Comparison of ENCODE assay signal across 10 mouse cellular contexts in genomic region chr2:84837817-84838592, GRCm38 (mm10). TPM values are rescaled to one million over a fixed set of nuclear protein-coding genes. Genes with fewer than 3 reads are reported as not detected.
DNase-seq lines count a peak whose midpoint lies in the region; ATAC-seq and TF ChIP-seq lines count a peak whose summit lies in the region.
"Had no signal": no experiment of that assay in that cellular context is flagged by ENCODE, and none has a peak within 500 bp of the region (broad histone marks: within the 10 kb centered on the region; RNA-seq: fewer than 3 reads in every experiment).

No protein-coding gene starts in this region.

- WGBS in forebrain, embryonic 10.5 days: 32% methylated on average over 9 of the region's 9 CpGs
- 23% methylated on average over 9 of the region's 9 CpGs for WGBS in forebrain, embryonic 16.5 days
- WGBS in lung, embryonic 16.5 days: 25% methylated on average over 9 of the region's 9 CpGs
- 41% methylated on average over 9 of the region's 9 CpGs for WGBS in lung, adult 2 months
- 23% methylated on average over 9 of the region's 9 CpGs for WGBS in bone marrow, adult 2 months
- WGBS in liver, postnatal 0 days (ENCODE audit: insufficient replicate concordance): 28% methylated on average over 9 of the region's 9 CpGs

- no peak for TF ChIP-seq EP300 in liver, postnatal 0 days (IDR thresholded peaks at IDR 0.05; ENCODE audit: low read depth)

- peak overlapping the region; percentile 79; the same call in 1 of the 2 replicates for H3K4me3 ChIP-seq in forebrain, embryonic 10.5 days
- H3K4me3 ChIP-seq in forebrain, embryonic 16.5 days (replicated peaks; ENCODE audit: low read length): no peak overlapping the region
- H3K4me3 ChIP-seq in lung, embryonic 16.5 days (ENCODE audit: low read length): no peak overlapping the region
- H3K4me3 ChIP-seq in lung, adult 2 months (replicated peaks; ENCODE audit: extremely low read depth, low read depth, low read length): no peak overlapping the region
- peak overlapping the region; percentile 19 for H3K4me3 ChIP-seq in bone marrow, adult 2 months (replicated peaks; ENCODE audit: control insufficient read depth, low read depth, low read length)
- 0 out of 2 replicates have a peak overlapping the region, but pooled peaks have one; percentile 89 for H3K4me3 ChIP-seq in liver, postnatal 0 days (ENCODE audit: low read depth, low read length)

- DNase-seq in forebrain, embryonic 10.5 days (ENCODE audit: extremely low spot score, low spot score): no peak
- DNase-seq in lung, adult 2 months: no peak
- no peak for DNase-seq in liver, postnatal 0 days
- no peak for DNase-seq in adrenal gland, adult 18-20 months (ENCODE audit: low spot score in 2 of 2)

- H3K4me1 ChIP-seq in forebrain, embryonic 10.5 days: peaks cover 41% of the 10 kb centered on the region
- peaks cover 16% of the 10 kb centered on the region for H3K4me1 ChIP-seq in forebrain, embryonic 16.5 days (replicated peaks; ENCODE audit: control insufficient read depth, insufficient read depth, low read length)
- peaks cover 24% of the 10 kb centered on the region for H3K4me1 ChIP-seq in lung, embryonic 16.5 days (replicated peaks; ENCODE audit: control insufficient read depth, insufficient read depth, low read length)
- peaks cover 3% of the 10 kb centered on the region; the same call in 1 of the 2 replicates for H3K4me1 ChIP-seq in lung, adult 2 months (ENCODE audit: control insufficient read depth, insufficient read depth, low read length)
- H3K4me1 ChIP-seq in bone marrow, adult 2 months (ENCODE audit: control insufficient read depth, insufficient read depth, low read length): no peaks in the 10 kb centered on the region; the same call in 1 of the 2 replicates
- H3K4me1 ChIP-seq in liver, postnatal 0 days (ENCODE audit: insufficient read depth): peaks cover 29% of the 10 kb centered on the region

- H3K27ac ChIP-seq in forebrain, embryonic 10.5 days: no peak overlapping the region
- H3K27ac ChIP-seq in forebrain, embryonic 16.5 days (ENCODE audit: low read length): no peak overlapping the region
- no peak overlapping the region for H3K27ac ChIP-seq in lung, embryonic 16.5 days (ENCODE audit: low read length)
- no peak overlapping the region for H3K27ac ChIP-seq in bone marrow, adult 2 months (ENCODE audit: control insufficient read depth, insufficient read depth, low read depth, low read length, poor library complexity)
- no peak overlapping the region for H3K27ac ChIP-seq in liver, postnatal 0 days (ENCODE audit: low read depth)
- H3K27ac ChIP-seq: hindbrain, embryonic 15.5 days had no signal

- peaks cover 25% of the 10 kb centered on the region for H3K27me3 ChIP-seq in forebrain, embryonic 10.5 days (ENCODE audit: poor library complexity, severe bottlenecking)
- H3K27me3 ChIP-seq in forebrain, embryonic 16.5 days (replicated peaks; ENCODE audit: control insufficient read depth, insufficient read depth, low read length): peaks cover 24% of the 10 kb centered on the region
- H3K27me3 ChIP-seq in lung, embryonic 16.5 days (ENCODE audit: control insufficient read depth, insufficient read depth, low read depth, low read length): peaks cover 8% of the 10 kb centered on the region; the same call in 1 of the 2 replicates
- no peaks in the 10 kb centered on the region for H3K27me3 ChIP-seq in liver, postnatal 0 days (ENCODE audit: insufficient read depth, low read length)

- ATAC-seq in forebrain, embryonic 16.5 days: no peak
- ATAC-seq in lung, embryonic 16.5 days (ENCODE audit: low read depth): no peak
- no peak for ATAC-seq in liver, postnatal 0 days
- no peak for ATAC-seq in megakaryocyte-erythroid progenitor cell, adult 5-6 weeks (replicated peaks; ENCODE audit: low FRiP score, low TSS enrichment, poor library complexity, severe bottlenecking)

- no peaks in the 10 kb centered on the region for H3K9me3 ChIP-seq in forebrain, embryonic 10.5 days
- H3K9me3 ChIP-seq in forebrain, embryonic 16.5 days (ENCODE audit: control insufficient read depth, low read length): no peaks in the 10 kb centered on the region
- no peaks in the 10 kb centered on the region for H3K9me3 ChIP-seq in lung, embryonic 16.5 days (ENCODE audit: control insufficient read depth, low read length)
- no peaks in the 10 kb centered on the region for H3K9me3 ChIP-seq in liver, postnatal 0 days (ENCODE audit: low read length)
- H3K9me3 ChIP-seq: hindbrain, embryonic 15.5 days had no signal

- no peak overlapping the region for H3K4me2 ChIP-seq in forebrain, embryonic 16.5 days (ENCODE audit: low read length)
- H3K4me2 ChIP-seq in lung, embryonic 16.5 days (ENCODE audit: low read depth, low read length): 0 out of 2 replicates have a peak overlapping the region, but pooled peaks have one; percentile 97
- H3K4me2 ChIP-seq in liver, postnatal 0 days (ENCODE audit: low read depth, low read length): peak overlapping the region; percentile 89

- TF ChIP-seq POLR2A in lung, adult 2 months (IDR thresholded peaks at IDR 0.05; ENCODE audit: borderline replicate concordance, extremely low read depth, low read depth, low read length): no peak
- TF ChIP-seq POLR2A in bone marrow, adult 2 months (IDR thresholded peaks at IDR 0.05; ENCODE audit: borderline replicate concordance, control insufficient read depth, low read depth, low read length): no peak

- TF ChIP-seq CTCF in lung, adult 2 months (IDR thresholded peaks at IDR 0.05; ENCODE audit: insufficient read depth, low read length): no peak
- no peak for TF ChIP-seq CTCF in bone marrow, adult 2 months (IDR thresholded peaks at IDR 0.05; ENCODE audit: control insufficient read depth, insufficient read depth, low read length)
- no peak for TF ChIP-seq CTCF in liver, postnatal 0 days (IDR thresholded peaks at IDR 0.05; ENCODE audit: low read depth)

- H3K36me3 ChIP-seq in forebrain, embryonic 10.5 days (replicated peaks): no peaks in the 10 kb centered on the region
- no peaks in the 10 kb centered on the region for H3K36me3 ChIP-seq in forebrain, embryonic 16.5 days (ENCODE audit: control insufficient read depth, insufficient read depth)
- H3K36me3 ChIP-seq in lung, embryonic 16.5 days (ENCODE audit: control insufficient read depth, insufficient read depth, low read length): no peaks in the 10 kb centered on the region
- 0 out of 2 replicates have a peak, but pooled peaks cover 2% of the 10 kb centered on the region for H3K36me3 ChIP-seq in liver, postnatal 0 days (replicated peaks; ENCODE audit: insufficient read depth, low read length)
- H3K36me3 ChIP-seq: hindbrain, embryonic 15.5 days had no signal

- H3K9ac ChIP-seq in forebrain, embryonic 16.5 days (replicated peaks; ENCODE audit: low read depth, low read length): no peak overlapping the region
- no peak overlapping the region for H3K9ac ChIP-seq in lung, embryonic 16.5 days (ENCODE audit: low read length)
- H3K9ac ChIP-seq in liver, postnatal 0 days (replicated peaks): 0 out of 2 replicates have a peak overlapping the region, but pooled peaks have one; percentile 97
- H3K9ac ChIP-seq: hindbrain, embryonic 15.5 days had no signal

RNA-seq across cellular contexts. Expression of gene Slc43a1, which starts 0.6 kb away (rescaled TPM):
- 28.5 and 29.3 TPM in 2 replicates for polyA plus RNA-seq in forebrain, embryonic 10.5 days (2016; fragmentation: Nextera tagmentation; extraction: Ambion mirVana)
- 2.6 and 3.1 TPM in 2 replicates for polyA plus RNA-seq in forebrain, embryonic 16.5 days (2015; fragmentation: Nextera tagmentation; extraction: Ambion mirVana)
- polyA plus RNA-seq in lung, embryonic 16.5 days (2015; fragmentation: Nextera tagmentation; extraction: Ambion mirVana): 16.5 and 20.4 TPM in 2 replicates
- polyA plus RNA-seq in lung, adult 2 months (2012; rRNA removed): 3.9 and 7.5 TPM in 2 replicates
- polyA plus RNA-seq in bone marrow, adult 2 months (2011; ENCODE audit: insufficient read depth, insufficient read length, low replicate concordance, missing spikeins): 142 and 195 TPM in 2 replicates
- 67.8 and 74.2 TPM in 2 replicates for polyA plus RNA-seq in liver, postnatal 0 days (2015; fragmentation: Nextera tagmentation; extraction: Ambion mirVana)
- total RNA-seq in megakaryocyte-erythroid progenitor cell, adult 5-6 weeks (2014; fragmentation: Nextera tagmentation): 96.3 and 117 TPM in 2 replicates
- 40.1 and 70.3 TPM in 2 replicates for total RNA-seq in megakaryocyte-erythroid progenitor cell, adult 5-6 weeks (2017)
- 1 to 10 TPM; 9.3 to 9.4 TPM for total RNA-seq in adrenal gland, adult 18-20 months (2021)

RNA-seq across cellular contexts. Expression of gene Timm10, which starts 11.2 kb away (rescaled TPM):
- polyA plus RNA-seq in forebrain, embryonic 10.5 days (2016; fragmentation: Nextera tagmentation; extraction: Ambion mirVana): 68.6 and 70.9 TPM in 2 replicates
- polyA plus RNA-seq in forebrain, embryonic 16.5 days (2015; fragmentation: Nextera tagmentation; extraction: Ambion mirVana): 58.0 and 69.5 TPM in 2 replicates
- polyA plus RNA-seq in lung, embryonic 16.5 days (2015; fragmentation: Nextera tagmentation; extraction: Ambion mirVana): 36.9 and 39.3 TPM in 2 replicates
- 20.2 and 25.1 TPM in 2 replicates for polyA plus RNA-seq in lung, adult 2 months (2012; rRNA removed)
- 21.8 and 33.8 TPM in 2 replicates for polyA plus RNA-seq in bone marrow, adult 2 months (2011; ENCODE audit: insufficient read depth, insufficient read length, low replicate concordance, missing spikeins)
- polyA plus RNA-seq in liver, postnatal 0 days (2015; fragmentation: Nextera tagmentation; extraction: Ambion mirVana): 59.8 and 63.9 TPM in 2 replicates
- 91.6 and 94.6 TPM in 2 replicates for total RNA-seq in megakaryocyte-erythroid progenitor cell, adult 5-6 weeks (2014; fragmentation: Nextera tagmentation)
- 48.9 and 88.0 TPM in 2 replicates for total RNA-seq in megakaryocyte-erythroid progenitor cell, adult 5-6 weeks (2017)
- total RNA-seq in adrenal gland, adult 18-20 months (2021): 10 to 100 TPM; 45.8 to 59.0 TPM

RNA-seq across cellular contexts. Expression of gene Smtnl1, which starts 15.6 kb away (rescaled TPM):
- polyA plus RNA-seq in forebrain, embryonic 10.5 days (2016; fragmentation: Nextera tagmentation; extraction: Ambion mirVana): 0.46 TPM in 1 of 2 replicates, not detected in the other
- not detected in 2 replicates for polyA plus RNA-seq in forebrain, embryonic 16.5 days (2015; fragmentation: Nextera tagmentation; extraction: Ambion mirVana)
- polyA plus RNA-seq in lung, embryonic 16.5 days (2015; fragmentation: Nextera tagmentation; extraction: Ambion mirVana): 0.70 and 0.77 TPM in 2 replicates
- 3.5 TPM in 1 of 2 replicates, not detected in the other for polyA plus RNA-seq in lung, adult 2 months (2012; rRNA removed)
- polyA plus RNA-seq in bone marrow, adult 2 months (2011; ENCODE audit: insufficient read depth, insufficient read length, low replicate concordance, missing spikeins): 0.85 TPM in 1 of 2 replicates, not detected in the other
- polyA plus RNA-seq in liver, postnatal 0 days (2015; fragmentation: Nextera tagmentation; extraction: Ambion mirVana): 0.15 and 0.98 TPM in 2 replicates
- not detected in 2 replicates for total RNA-seq in megakaryocyte-erythroid progenitor cell, adult 5-6 weeks (2014; fragmentation: Nextera tagmentation)
- not detected in 2 replicates for total RNA-seq in megakaryocyte-erythroid progenitor cell, adult 5-6 weeks (2017)
- total RNA-seq in adrenal gland, adult 18-20 months (2021): under 1 TPM in 1 of 2 experiments, not detected in 1; 0.32 TPM
- total RNA-seq: left cerebral cortex, adult 8-10 months had no signal
- polyA plus RNA-seq: hindbrain, embryonic 15.5 days had no signal

RNA-seq across cellular contexts. Expression of gene Ube2l6, which starts 39.4 kb away (rescaled TPM):
- 28.8 and 33.1 TPM in 2 replicates for polyA plus RNA-seq in forebrain, embryonic 10.5 days (2016; fragmentation: Nextera tagmentation; extraction: Ambion mirVana)
- 21.2 and 28.1 TPM in 2 replicates for polyA plus RNA-seq in forebrain, embryonic 16.5 days (2015; fragmentation: Nextera tagmentation; extraction: Ambion mirVana)
- 76.0 and 82.9 TPM in 2 replicates for polyA plus RNA-seq in lung, embryonic 16.5 days (2015; fragmentation: Nextera tagmentation; extraction: Ambion mirVana)
- polyA plus RNA-seq in lung, adult 2 months (2012; rRNA removed): 45.0 and 47.0 TPM in 2 replicates
- polyA plus RNA-seq in bone marrow, adult 2 months (2011; ENCODE audit: insufficient read depth, insufficient read length, low replicate concordance, missing spikeins): 140 and 409 TPM in 2 replicates
- polyA plus RNA-seq in liver, postnatal 0 days (2015; fragmentation: Nextera tagmentation; extraction: Ambion mirVana): 276 and 305 TPM in 2 replicates
- 37.2 and 56.9 TPM in 2 replicates for total RNA-seq in megakaryocyte-erythroid progenitor cell, adult 5-6 weeks (2014; fragmentation: Nextera tagmentation)
- 35.3 and 56.3 TPM in 2 replicates for total RNA-seq in megakaryocyte-erythroid progenitor cell, adult 5-6 weeks (2017)
- total RNA-seq in adrenal gland, adult 18-20 months (2021): 10 to 100 TPM; 17.6 to 26.4 TPM

RNA-seq across cellular contexts. Expression of gene Rtn4rl2, which starts 48.5 kb away (rescaled TPM):
- polyA plus RNA-seq in forebrain, embryonic 10.5 days (2016; fragmentation: Nextera tagmentation; extraction: Ambion mirVana): 0.78 and 1.0 TPM in 2 replicates
- polyA plus RNA-seq in forebrain, embryonic 16.5 days (2015; fragmentation: Nextera tagmentation; extraction: Ambion mirVana): 9.8 and 11.4 TPM in 2 replicates
- polyA plus RNA-seq in lung, embryonic 16.5 days (2015; fragmentation: Nextera tagmentation; extraction: Ambion mirVana): 0.16 and 0.31 TPM in 2 replicates
- 2.7 and 9.7 TPM in 2 replicates for polyA plus RNA-seq in lung, adult 2 months (2012; rRNA removed)
- not detected in 2 replicates for polyA plus RNA-seq in bone marrow, adult 2 months (2011; ENCODE audit: insufficient read depth, insufficient read length, low replicate concordance, missing spikeins)
- polyA plus RNA-seq in liver, postnatal 0 days (2015; fragmentation: Nextera tagmentation; extraction: Ambion mirVana): 0.14 and 0.31 TPM in 2 replicates
- total RNA-seq in megakaryocyte-erythroid progenitor cell, adult 5-6 weeks (2014; fragmentation: Nextera tagmentation): not detected in 2 replicates
- not detected in 2 replicates for total RNA-seq in megakaryocyte-erythroid progenitor cell, adult 5-6 weeks (2017)
- total RNA-seq in adrenal gland, adult 18-20 months (2021): 1 to 10 TPM; 1.9 to 2.4 TPM

Comparison
In these comparisons a context has a peak if more than half of its experiments do, and no peak if none do; other contexts are left out.
1. H3K4me3 ChIP-seq: peak in forebrain, embryonic 10.5 days (single experiment), bone marrow, adult 2 months (single experiment) and liver, postnatal 0 days (single experiment); none in forebrain, embryonic 16.5 days (single experiment), lung, embryonic 16.5 days (single experiment) and lung, adult 2 months (single experiment).